Mouse (Mus musculus): ENCODE results near the gene Cmtm5. TPM values are rescaled to one million over a fixed set of nuclear protein-coding genes. Genes with fewer than 3 reads are reported as not detected.

Cmtm5 gene
- polyA plus RNA-seq (2016; fragmentation: Nextera tagmentation; extraction: Ambion mirVana) = 1.2 and 2.2 TPM in 2 replicates

GRCm38 (mm10) chr14:54935904-54936830 is at the start of gene Cmtm5:
Gene Cmtm5 (plus strand): TSS chr14:54936261.
- WGBS = 48% methylated on average over 8 of the region's 8 CpGs
- H3K36me3 ChIP-seq = no peaks in the 10 kb centered on the region
- no peak within 1 kb of the TSS for H3K4me2 ChIP-seq (replicated peaks)
- no peaks in the 10 kb centered on the region for H3K27me3 ChIP-seq
- no peak within 1 kb of the TSS; the same call in 1 of the 2 replicates for H3K27ac ChIP-seq (replicated peaks)
- no peak for ATAC-seq (ENCODE audit: low FRiP score, low read depth)
- no peak within 1 kb of the TSS for H3K4me3 ChIP-seq
- H3K9ac ChIP-seq (replicated peaks) = peak within 1 kb of the TSS; percentile 31
- no peaks in the 10 kb centered on the region for H3K9me3 ChIP-seq
- H3K4me1 ChIP-seq = peaks cover 20% of the 10 kb centered on the region

GRCm38 (mm10) chr14:54892200-54892599 is 43.9 kb upstream of the Cmtm5 start, which contains the start of gene Pabpn1:
Gene Pabpn1 (plus strand): TSS chr14:54892500.
- Histone ChIP-seq H3K4me3 (peak within 1 kb of the TSS; percentile 98), H3K9ac (replicated peaks) (0 out of 2 replicates have a peak within 1 kb of the TSS, but pooled peaks have one; percentile 35), H3K4me2 (replicated peaks) (peak within 1 kb of the TSS; percentile 51), H3K9me3 (no peaks in the 10 kb centered on the region), H3K27me3 (no peaks in the 10 kb centered on the region), H3K4me1 (peaks cover 22% of the 10 kb centered on the region), H3K27ac (replicated peaks) (peak within 1 kb of the TSS; percentile 79), H3K36me3 (peaks cover 19% of the 10 kb centered on the region)
- ATAC-seq (ENCODE audit: low FRiP score, low read depth) = no peak
- WGBS = 91% methylated on average over 3 of the region's 3 CpGs

- under 1% methylated on average over 38 of the region's 38 CpGs for WGBS
- peaks cover 30% of the 10 kb centered on the region for H3K36me3 ChIP-seq
- peak overlapping the region; percentile 98 for H3K4me3 ChIP-seq
- H3K27ac ChIP-seq (replicated peaks) = peak overlapping the region; percentile 93
- no peaks in the 10 kb centered on the region for H3K9me3 ChIP-seq
- peaks cover 22% of the 10 kb centered on the region for H3K4me1 ChIP-seq
- H3K4me2 ChIP-seq (replicated peaks) = peak overlapping the region; percentile 51
- no peaks in the 10 kb centered on the region for H3K27me3 ChIP-seq
- peak overlapping the region; percentile 100 for H3K9ac ChIP-seq (replicated peaks)
- peak; percentile 99 for ATAC-seq (ENCODE audit: low FRiP score, low read depth)
Observed at GRCm38 (mm10) chr14:54893651-54894181, 42.3 kb upstream of the Cmtm5 start.

DNA sequence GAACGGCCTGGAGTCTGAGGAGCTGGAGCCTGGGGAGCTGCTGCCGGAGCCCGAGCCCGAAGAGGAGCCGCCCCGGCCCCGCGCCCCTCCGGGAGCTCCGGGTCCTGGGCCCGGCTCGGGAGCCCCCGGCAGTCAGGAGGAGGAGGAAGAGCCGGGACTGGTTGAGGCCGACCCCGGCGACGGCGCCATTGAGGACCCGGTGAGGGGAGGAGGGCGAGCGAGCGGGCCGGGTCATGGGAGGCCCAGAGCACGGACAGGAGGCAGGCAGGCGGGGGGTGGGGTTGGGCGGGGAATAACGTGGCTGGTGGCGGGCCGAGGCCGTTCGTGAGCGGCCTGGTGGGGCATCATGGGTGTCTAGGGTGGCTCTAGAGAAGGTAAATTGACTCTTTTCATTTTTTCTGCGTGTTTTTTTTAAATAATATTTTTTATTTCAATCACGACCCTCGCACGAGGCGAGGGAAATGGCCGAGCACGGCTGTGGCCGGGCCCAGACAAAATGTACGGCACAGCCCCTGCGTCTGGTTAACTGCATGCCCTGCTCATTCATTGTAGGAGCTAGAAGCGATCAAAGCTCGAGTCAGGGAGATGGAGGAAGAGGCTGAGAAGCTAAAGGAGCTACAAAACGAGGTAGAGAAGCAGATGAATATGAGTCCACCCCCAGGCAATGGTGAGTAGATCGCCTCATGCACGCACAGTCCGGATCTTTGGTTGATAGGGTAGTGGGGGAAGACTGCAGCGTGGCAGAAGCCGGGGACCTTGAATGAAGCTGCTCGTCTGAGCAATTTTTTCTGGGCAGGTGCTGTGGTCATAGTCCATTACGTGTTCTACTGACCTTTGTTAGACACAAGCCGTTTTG is 41.5 kb upstream of the Cmtm5 start:
- peak overlapping the region; percentile 74 for H3K4me2 ChIP-seq (replicated peaks)
- H3K4me1 ChIP-seq = peaks cover 22% of the 10 kb centered on the region
- no peaks in the 10 kb centered on the region for H3K27me3 ChIP-seq
- peak overlapping the region; percentile 93 for H3K27ac ChIP-seq (replicated peaks)
- no peaks in the 10 kb centered on the region for H3K9me3 ChIP-seq
- peak; percentile 59 for ATAC-seq (ENCODE audit: low FRiP score, low read depth)
- under 1% methylated on average over 50 of the region's 54 CpGs for WGBS
- H3K36me3 ChIP-seq = peaks cover 30% of the 10 kb centered on the region
- H3K4me3 ChIP-seq = peak overlapping the region; percentile 98
- H3K9ac ChIP-seq (replicated peaks) = peak overlapping the region; percentile 100

DNA sequence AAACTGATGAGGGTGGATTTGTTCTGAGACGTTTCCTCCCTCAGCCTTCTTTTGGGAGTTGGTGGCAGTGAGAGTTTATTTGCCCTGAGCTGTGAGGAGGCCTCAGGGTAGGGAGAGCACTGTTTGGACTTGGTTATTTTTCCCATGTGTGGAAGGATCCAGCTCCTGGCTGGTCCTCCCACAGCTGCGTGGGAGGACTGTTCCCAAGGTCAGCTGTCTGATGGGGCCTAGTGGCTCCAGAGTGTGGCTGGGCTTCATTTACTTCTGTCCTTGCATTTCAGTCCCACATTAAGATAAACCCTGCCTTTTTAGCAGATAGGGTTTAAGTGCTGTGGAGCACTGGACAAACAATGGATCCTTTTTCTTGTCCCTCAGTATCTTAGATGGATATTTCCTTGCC is 38.6 kb upstream of the Cmtm5 start:
- Histone ChIP-seq H3K36me3 (peaks cover 30% of the 10 kb centered on the region), H3K4me3 (no peak overlapping the region), H3K9ac (replicated peaks) (peak overlapping the region; percentile 8; the same call in 1 of the 2 replicates), H3K27me3 (no peaks in the 10 kb centered on the region), H3K27ac (replicated peaks) (0 out of 2 replicates have a peak overlapping the region, but pooled peaks have one; percentile 1), H3K4me2 (replicated peaks) (no peak overlapping the region), H3K4me1 (peaks cover 22% of the 10 kb centered on the region), H3K9me3 (no peaks in the 10 kb centered on the region)
- WGBS = 69% methylated on average over 2 of the region's 2 CpGs
- no peak for ATAC-seq (ENCODE audit: low FRiP score, low read depth)

DNA sequence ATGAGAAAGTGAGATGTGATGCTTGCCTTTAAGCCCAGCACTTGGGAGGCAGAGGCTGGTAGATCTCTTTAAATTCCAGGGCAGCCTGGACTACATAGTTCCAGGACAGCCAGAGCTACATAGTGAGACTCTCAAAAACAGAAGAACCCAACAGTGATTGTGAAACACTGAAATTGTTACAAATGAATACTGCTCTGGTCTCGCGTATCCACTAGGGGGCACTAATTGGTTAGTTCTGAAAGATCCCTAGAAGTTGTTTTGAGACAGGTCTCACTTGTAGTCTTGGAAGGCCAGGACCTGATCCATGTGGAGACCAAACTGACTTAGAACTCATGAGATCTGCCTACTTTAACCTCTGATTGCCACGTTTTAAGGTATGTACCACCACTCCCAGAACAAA is 35.7 kb upstream of the Cmtm5 start:
- H3K27me3 ChIP-seq = no peaks in the 10 kb centered on the region
- H3K9me3 ChIP-seq = no peaks in the 10 kb centered on the region
- peaks cover 35% of the 10 kb centered on the region for H3K36me3 ChIP-seq
- H3K27ac ChIP-seq (replicated peaks) = peak overlapping the region; percentile 58; the same call in 1 of the 2 replicates
- no peak overlapping the region for H3K4me2 ChIP-seq (replicated peaks)
- peak; percentile 36; the same call in 1 of the 2 replicates for ATAC-seq (ENCODE audit: low FRiP score, low read depth)
- no peak overlapping the region for H3K9ac ChIP-seq (replicated peaks)
- WGBS = 0% methylated on average over 3 of the region's 3 CpGs
- peaks cover 16% of the 10 kb centered on the region for H3K4me1 ChIP-seq
- H3K4me3 ChIP-seq = no peak overlapping the region

DNA sequence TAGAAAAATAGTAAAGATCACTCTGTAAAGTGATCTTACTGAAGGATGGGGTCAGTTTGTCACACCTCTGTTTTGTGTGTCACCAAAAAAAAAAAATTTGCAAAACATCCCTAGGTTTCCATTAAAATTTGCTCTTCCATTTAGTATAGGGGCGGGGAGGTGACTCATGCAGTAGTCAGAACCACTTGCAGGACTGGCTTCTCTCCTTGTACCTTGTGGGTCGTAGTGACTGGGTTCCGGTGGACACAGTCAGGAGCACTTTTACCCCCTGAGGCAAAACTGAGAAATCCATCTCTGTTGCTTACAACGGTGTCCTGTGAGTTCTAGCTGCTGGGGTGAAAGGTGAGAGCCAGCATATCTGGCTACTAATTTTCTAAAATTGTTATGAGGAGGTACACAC is 32.4 kb upstream of the Cmtm5 start:
- peaks cover 33% of the 10 kb centered on the region for H3K36me3 ChIP-seq

GRCm38 (mm10) chr14:54908682-54909081 is 27.4 kb upstream of the Cmtm5 start:
- Histone ChIP-seq H3K4me1 (peaks cover 20% of the 10 kb centered on the region), H3K27me3 (no peaks in the 10 kb centered on the region), H3K9ac (replicated peaks) (no peak overlapping the region), H3K4me2 (replicated peaks) (no peak overlapping the region), H3K9me3 (no peaks in the 10 kb centered on the region), H3K27ac (replicated peaks) (no peak overlapping the region), H3K36me3 (peaks cover 55% of the 10 kb centered on the region), H3K4me3 (no peak overlapping the region)
- WGBS = 94% methylated on average over 7 of the region's 7 CpGs
- no peak for ATAC-seq (ENCODE audit: low FRiP score, low read depth)

More for the DNA sequence above, 32.4 kb upstream of the Cmtm5 start:
- no peaks in the 10 kb centered on the region for H3K4me1 ChIP-seq
- H3K9me3 ChIP-seq = no peaks in the 10 kb centered on the region
- ATAC-seq (ENCODE audit: low FRiP score, low read depth) = no peak
- no peak overlapping the region for H3K4me2 ChIP-seq (replicated peaks)
- no peak overlapping the region for H3K9ac ChIP-seq (replicated peaks)
- no peaks in the 10 kb centered on the region for H3K27me3 ChIP-seq
- no peak overlapping the region for H3K4me3 ChIP-seq
- 93% methylated on average over 4 of the region's 4 CpGs for WGBS
- no peak overlapping the region for H3K27ac ChIP-seq (replicated peaks)

DNA sequence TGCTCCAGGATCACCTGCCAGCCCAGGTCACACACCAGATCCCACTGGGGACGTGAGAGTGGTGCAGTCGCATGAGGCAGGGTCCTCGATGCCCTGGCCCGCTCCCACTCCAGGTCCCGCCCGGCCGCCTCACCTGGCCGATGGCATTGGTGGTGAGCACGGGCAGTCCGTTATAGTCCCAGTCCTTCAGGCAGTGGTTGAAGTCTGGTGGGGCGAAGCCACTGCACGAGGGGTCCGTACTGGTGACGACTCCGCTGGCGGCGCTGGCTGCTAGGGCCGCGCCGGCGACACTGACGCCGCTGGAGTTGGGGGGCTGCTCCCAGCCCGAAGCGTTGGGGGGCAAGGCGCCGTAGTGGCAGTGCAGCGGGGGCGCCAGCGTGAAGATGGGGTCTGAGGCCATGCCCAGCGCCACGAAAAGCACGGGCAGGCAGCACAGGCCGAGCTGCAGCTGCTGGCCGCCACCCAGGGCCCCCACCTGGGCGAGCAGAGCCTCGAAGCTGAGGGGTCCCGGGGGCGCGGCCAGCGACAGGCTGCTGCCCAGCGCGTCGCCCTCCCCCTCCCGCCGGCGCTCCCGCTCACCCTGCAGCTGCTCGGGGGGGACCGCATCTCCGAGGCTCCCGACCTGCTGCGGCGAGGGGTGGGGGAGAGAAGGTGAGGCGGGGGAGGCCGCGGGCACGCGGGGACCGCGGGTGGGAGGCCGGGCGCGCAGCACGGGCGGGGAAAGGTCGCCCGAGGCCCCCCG is 23.8 kb upstream of the Cmtm5 start:
- peak overlapping the region; percentile 97 for H3K4me3 ChIP-seq
- no peaks in the 10 kb centered on the region for H3K27me3 ChIP-seq
- H3K27ac ChIP-seq (replicated peaks) = peak overlapping the region; percentile 86
- H3K9ac ChIP-seq (replicated peaks) = peak overlapping the region; percentile 98
- peak overlapping the region; percentile 99 for H3K4me2 ChIP-seq (replicated peaks)
- peak; percentile 75 for ATAC-seq (ENCODE audit: low FRiP score, low read depth)
- H3K4me1 ChIP-seq = peaks cover 20% of the 10 kb centered on the region
- WGBS = 2% methylated on average over 62 of the region's 69 CpGs
- H3K9me3 ChIP-seq = no peaks in the 10 kb centered on the region
- H3K36me3 ChIP-seq = peaks cover 51% of the 10 kb centered on the region

- H3K27ac ChIP-seq (replicated peaks) = peak within 1 kb of the TSS; percentile 86
- H3K9ac ChIP-seq (replicated peaks) = peak within 1 kb of the TSS; percentile 98
- H3K36me3 ChIP-seq = peaks cover 49% of the 10 kb centered on the region
- peak; percentile 96 for ATAC-seq (ENCODE audit: low FRiP score, low read depth)
- H3K4me1 ChIP-seq = peaks cover 20% of the 10 kb centered on the region
- 0% methylated on average over 28 of the region's 28 CpGs for WGBS
- H3K27me3 ChIP-seq = no peaks in the 10 kb centered on the region
- peak within 1 kb of the TSS; percentile 97 for H3K4me3 ChIP-seq
- H3K9me3 ChIP-seq = no peaks in the 10 kb centered on the region
- H3K4me2 ChIP-seq (replicated peaks) = peak within 1 kb of the TSS; percentile 99
Observed at GRCm38 (mm10) chr14:54912886-54913285, 23.2 kb upstream of the Cmtm5 start, which contains the start of gene Slc22a17. Gene Slc22a17 (minus strand): TSS chr14:54913132.

- H3K27me3 ChIP-seq = no peaks in the 10 kb centered on the region
- H3K27ac ChIP-seq (replicated peaks) = peak overlapping the region; percentile 86
- peaks cover 20% of the 10 kb centered on the region for H3K4me1 ChIP-seq
- peak; percentile 16; the same call in 1 of the 2 replicates for ATAC-seq (ENCODE audit: low FRiP score, low read depth)
- WGBS = 22% methylated on average over 10 of the region's 10 CpGs
- peak overlapping the region; percentile 99 for H3K4me2 ChIP-seq (replicated peaks)
- no peaks in the 10 kb centered on the region for H3K9me3 ChIP-seq
- peak overlapping the region; percentile 98; the same call in 1 of the 2 replicates for H3K9ac ChIP-seq (replicated peaks)
- H3K4me3 ChIP-seq = peak overlapping the region; percentile 97
- peaks cover 47% of the 10 kb centered on the region for H3K36me3 ChIP-seq
Observed at GRCm38 (mm10) chr14:54913343-54913742, 22.7 kb upstream of the Cmtm5 start.
